Mouse (Mus musculus): Measurements from ENCODE around the gene Pid1. TPM values are rescaled to one million over a fixed set of nuclear protein-coding genes. Genes with fewer than 3 reads are reported as not detected.

Pid1 gene
- polyA plus RNA-seq, 1 experiment: 3.4 TPM

DNA sequence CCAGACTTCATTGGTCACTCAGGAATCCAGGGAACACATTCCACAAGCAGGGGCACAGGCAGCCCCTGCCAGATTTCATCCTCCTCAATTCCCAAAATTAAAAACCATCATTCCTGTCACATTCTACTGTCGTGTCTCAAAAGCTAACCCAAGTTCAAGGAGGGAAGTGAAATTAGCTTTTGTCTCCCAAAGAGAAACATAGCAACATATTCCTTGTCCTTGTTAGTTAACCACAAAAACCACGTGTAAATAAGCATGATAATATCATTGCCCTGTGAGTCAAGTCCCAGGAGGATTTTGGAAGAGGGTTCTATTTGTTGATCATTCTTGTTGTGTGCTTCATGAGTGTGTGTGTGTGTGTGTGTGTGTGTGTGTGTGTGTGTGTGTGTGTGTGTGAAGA is 164.1 kb downstream of the Pid1 start:
- H3K4me1 ChIP-seq: no peaks in the 10 kb centered on the region
- H3K36me3 ChIP-seq (replicated peaks; ENCODE audit: low read length): no peaks in the 10 kb centered on the region
- no peaks in the 10 kb centered on the region for H3K9me3 ChIP-seq
- H3K27me3 ChIP-seq (replicated peaks): no peaks in the 10 kb centered on the region
- no peak overlapping the region for H3K4me3 ChIP-seq (replicated peaks)
- TF ChIP-seq GATA1 (IDR thresholded peaks at IDR 0.05; ENCODE audit: borderline replicate concordance, low read length): no peak
- TF ChIP-seq FLI1 (IDR thresholded peaks at IDR 0.05; ENCODE audit: low read length): no peak

DNA sequence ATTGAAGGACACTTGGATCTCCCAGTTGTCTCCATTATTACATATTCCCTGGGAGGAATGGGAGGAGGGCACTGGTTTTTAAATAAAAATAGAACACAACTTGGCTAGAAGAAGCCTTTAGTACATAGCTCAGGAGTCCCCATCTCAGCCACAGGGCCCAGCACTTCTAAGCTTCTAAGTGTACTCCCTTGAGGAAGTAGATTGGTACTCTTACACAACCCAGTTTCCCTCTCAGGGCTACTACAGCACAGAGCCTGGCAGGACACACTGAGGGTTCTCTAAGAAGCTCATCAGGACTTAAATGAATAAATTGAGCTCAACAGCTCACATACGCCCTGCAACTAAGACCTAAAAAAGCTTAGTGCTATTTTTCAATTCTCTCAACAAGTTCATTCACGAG is 165.1 kb downstream of the Pid1 start:
- no peaks in the 10 kb centered on the region for H3K36me3 ChIP-seq (replicated peaks; ENCODE audit: low read length)
- TF ChIP-seq FLI1 (IDR thresholded peaks at IDR 0.05; ENCODE audit: low read length): no peak
- TF ChIP-seq GATA1 (IDR thresholded peaks at IDR 0.05; ENCODE audit: borderline replicate concordance, low read length): no peak
- H3K4me3 ChIP-seq (replicated peaks): no peak overlapping the region
- no peaks in the 10 kb centered on the region for H3K27me3 ChIP-seq (replicated peaks)
- H3K4me1 ChIP-seq: no peaks in the 10 kb centered on the region
- no peaks in the 10 kb centered on the region for H3K9me3 ChIP-seq

DNA sequence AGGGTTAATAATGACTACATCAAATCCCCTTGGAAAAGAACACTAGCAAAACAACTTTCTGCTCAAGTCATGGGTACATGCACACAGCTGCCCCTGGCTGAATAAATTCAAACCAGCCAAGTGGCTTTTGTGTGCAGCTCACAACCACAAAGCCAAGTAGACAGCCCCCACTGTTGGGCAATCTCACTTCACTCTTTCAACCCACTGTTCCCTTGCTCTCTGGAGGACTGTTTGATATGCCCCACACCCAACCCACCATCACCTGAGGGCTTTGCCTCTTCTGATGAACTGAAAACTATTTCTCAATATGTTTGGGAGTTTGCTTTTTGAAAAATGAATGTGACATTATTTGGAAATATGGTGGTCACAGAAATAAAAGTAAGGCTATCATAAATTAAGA is 171.8 kb downstream of the Pid1 start:
- Histone ChIP-seq H3K4me3 (replicated peaks) (no peak overlapping the region), H3K36me3 (replicated peaks; ENCODE audit: low read length) (no peaks in the 10 kb centered on the region), H3K27me3 (replicated peaks) (no peaks in the 10 kb centered on the region), H3K4me1 (no peaks in the 10 kb centered on the region), H3K9me3 (peaks cover 17% of the 10 kb centered on the region)
- TF ChIP-seq FLI1 (IDR thresholded peaks at IDR 0.05; ENCODE audit: low read length) (no peak), GATA1 (IDR thresholded peaks at IDR 0.05; ENCODE audit: borderline replicate concordance, low read length) (no peak)

DNA sequence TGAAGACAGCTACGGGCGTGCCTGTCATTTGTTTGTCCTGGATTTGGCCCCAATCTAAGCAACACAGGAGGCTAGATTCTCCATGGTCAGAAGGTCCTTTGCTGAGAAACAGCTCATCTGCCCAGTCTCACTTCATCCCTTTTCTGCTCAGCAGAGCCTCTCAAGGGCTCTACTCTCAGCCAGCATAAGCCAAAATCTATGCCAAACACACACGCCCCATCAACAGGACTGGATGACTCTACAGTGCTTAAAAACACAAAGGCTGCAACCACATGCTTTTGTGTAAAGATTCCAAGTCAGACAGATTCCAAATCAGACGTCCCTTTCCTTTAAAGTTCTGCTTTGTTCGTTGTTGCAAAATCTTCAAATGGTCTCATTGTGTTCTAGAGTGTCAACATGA is 174.5 kb downstream of the Pid1 start:
- Histone ChIP-seq H3K4me3 (replicated peaks) (no peak overlapping the region), H3K9me3 (peaks cover 27% of the 10 kb centered on the region), H3K4me1 (no peaks in the 10 kb centered on the region), H3K27me3 (replicated peaks) (no peaks in the 10 kb centered on the region), H3K36me3 (replicated peaks; ENCODE audit: low read length) (no peaks in the 10 kb centered on the region)
- TF ChIP-seq FLI1 (IDR thresholded peaks at IDR 0.05; ENCODE audit: low read length): no peak
- TF ChIP-seq GATA1 (IDR thresholded peaks at IDR 0.05; ENCODE audit: borderline replicate concordance, low read length): no peak

DNA sequence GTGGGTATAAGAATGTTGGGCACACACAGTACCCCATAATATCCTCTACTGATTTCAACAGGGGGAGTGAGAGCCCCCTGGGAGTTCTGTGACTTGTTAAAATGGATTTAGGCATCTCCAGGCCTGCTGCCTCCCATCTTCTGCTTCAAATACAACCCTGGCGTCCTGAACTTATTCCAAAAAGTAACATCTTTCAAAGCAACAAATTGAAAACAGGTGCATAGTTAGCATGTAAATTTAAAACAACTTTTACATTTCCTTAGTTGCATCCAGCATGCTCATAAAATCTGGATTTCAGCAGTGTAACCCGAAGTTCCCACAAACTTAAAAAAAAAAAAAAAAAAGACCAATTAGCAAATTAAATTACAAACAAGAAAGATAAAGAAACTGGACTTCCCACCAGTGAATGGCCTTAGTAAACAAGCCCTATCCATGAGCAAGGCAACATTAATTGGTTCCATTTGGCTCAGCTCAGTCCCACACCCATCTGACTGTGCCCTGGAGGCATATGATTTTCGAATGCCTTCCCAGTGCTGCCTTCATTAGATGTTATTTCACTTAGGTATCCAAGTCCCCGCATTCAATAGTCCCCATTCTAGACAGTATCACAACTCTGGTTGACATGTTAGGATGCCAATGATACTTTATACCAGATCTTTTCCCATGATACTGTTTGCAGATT is 177.1 kb downstream of the Pid1 start:
- no peak for TF ChIP-seq FLI1 (IDR thresholded peaks at IDR 0.05; ENCODE audit: low read length)
- no peak for TF ChIP-seq GATA1 (IDR thresholded peaks at IDR 0.05; ENCODE audit: borderline replicate concordance, low read length)
- H3K27me3 ChIP-seq (replicated peaks): no peaks in the 10 kb centered on the region
- no peak overlapping the region for H3K4me3 ChIP-seq (replicated peaks)
- H3K36me3 ChIP-seq (replicated peaks; ENCODE audit: low read length): no peaks in the 10 kb centered on the region
- peaks cover 24% of the 10 kb centered on the region for H3K9me3 ChIP-seq
- no peaks in the 10 kb centered on the region for H3K4me1 ChIP-seq

DNA sequence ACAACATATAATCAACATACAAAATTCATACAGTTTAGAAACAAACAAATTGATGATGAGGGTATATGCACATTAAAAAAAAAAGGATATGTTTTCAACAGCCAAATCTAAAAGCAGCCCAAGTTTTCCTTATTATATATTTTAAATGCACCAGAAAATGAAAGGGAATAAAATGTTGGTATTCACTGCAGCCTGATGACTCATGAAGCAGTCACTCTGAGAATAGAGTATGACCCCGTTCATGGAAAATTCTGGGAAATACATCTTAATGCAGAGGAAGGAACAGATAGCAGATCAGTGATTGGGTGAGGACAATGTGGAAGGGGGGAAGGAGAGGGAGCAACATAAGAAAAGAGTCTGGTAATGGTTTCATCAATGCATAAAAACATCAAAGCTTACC is 186.3 kb downstream of the Pid1 start:
- Histone ChIP-seq H3K9me3 (peaks cover 20% of the 10 kb centered on the region), H3K36me3 (replicated peaks; ENCODE audit: low read length) (no peaks in the 10 kb centered on the region)
- TF ChIP-seq GATA1 (IDR thresholded peaks at IDR 0.05; ENCODE audit: borderline replicate concordance, low read length) (no peak), FLI1 (IDR thresholded peaks at IDR 0.05; ENCODE audit: low read length) (no peak)

DNA sequence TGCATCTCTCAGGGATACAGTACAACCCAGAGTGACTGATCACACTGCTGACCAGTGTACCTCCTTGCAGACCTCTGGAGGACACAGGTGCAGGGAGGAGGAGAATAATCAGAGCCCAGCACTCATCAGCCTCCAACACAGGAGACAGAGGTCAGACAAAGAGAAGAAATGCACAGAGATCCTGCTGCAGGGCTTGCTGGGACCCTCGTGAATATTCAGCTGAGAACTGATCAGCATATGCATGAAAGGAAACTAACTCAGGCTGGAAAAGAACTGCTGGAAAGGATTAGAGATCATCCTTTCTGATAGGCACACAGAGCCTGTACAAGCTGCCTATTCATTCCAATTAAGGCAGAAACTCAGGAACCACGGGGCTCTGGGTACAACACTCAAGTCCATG is 186.9 kb downstream of the Pid1 start:
- TF ChIP-seq GATA1 (IDR thresholded peaks at IDR 0.05; ENCODE audit: borderline replicate concordance, low read length) (no peak), FLI1 (IDR thresholded peaks at IDR 0.05; ENCODE audit: low read length) (no peak)
- H3K27me3 ChIP-seq (replicated peaks): no peaks in the 10 kb centered on the region
- H3K4me1 ChIP-seq: no peaks in the 10 kb centered on the region
- H3K36me3 ChIP-seq (replicated peaks; ENCODE audit: low read length): no peaks in the 10 kb centered on the region
- H3K4me3 ChIP-seq (replicated peaks): no peak overlapping the region
- peaks cover 21% of the 10 kb centered on the region for H3K9me3 ChIP-seq

More for the DNA sequence above, 186.3 kb downstream of the Pid1 start:
- no peaks in the 10 kb centered on the region for H3K27me3 ChIP-seq (replicated peaks)
- no peak overlapping the region for H3K4me3 ChIP-seq (replicated peaks)
- H3K4me1 ChIP-seq: no peaks in the 10 kb centered on the region

DNA sequence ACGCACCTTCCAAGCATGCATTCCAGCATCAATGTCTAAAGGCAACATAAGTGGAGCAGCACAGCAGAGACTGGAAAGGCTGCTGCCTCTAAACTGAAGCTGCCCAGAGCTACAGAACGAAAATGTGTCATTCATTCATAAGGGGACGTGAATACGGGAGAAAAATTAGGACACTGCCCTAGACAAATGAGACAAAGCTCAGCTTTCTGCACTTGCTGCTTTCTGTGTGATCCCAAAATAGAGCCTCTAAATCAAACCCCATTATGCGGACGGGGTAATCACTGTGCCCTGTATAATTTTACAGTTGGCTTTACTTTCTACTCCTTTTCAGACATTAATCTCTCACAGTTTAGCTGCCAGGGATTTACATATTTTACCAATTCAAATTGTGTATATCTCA is 191.0 kb downstream of the Pid1 start:
- Histone ChIP-seq H3K9me3 (peaks cover 28% of the 10 kb centered on the region), H3K4me3 (replicated peaks) (peak overlapping the region; percentile 35), H3K36me3 (replicated peaks; ENCODE audit: low read length) (no peaks in the 10 kb centered on the region), H3K27me3 (replicated peaks) (no peaks in the 10 kb centered on the region), H3K4me1 (no peaks in the 10 kb centered on the region)
- TF ChIP-seq FLI1 (IDR thresholded peaks at IDR 0.05; ENCODE audit: low read length) (no peak), GATA1 (IDR thresholded peaks at IDR 0.05; ENCODE audit: borderline replicate concordance, low read length) (no peak)

DNA sequence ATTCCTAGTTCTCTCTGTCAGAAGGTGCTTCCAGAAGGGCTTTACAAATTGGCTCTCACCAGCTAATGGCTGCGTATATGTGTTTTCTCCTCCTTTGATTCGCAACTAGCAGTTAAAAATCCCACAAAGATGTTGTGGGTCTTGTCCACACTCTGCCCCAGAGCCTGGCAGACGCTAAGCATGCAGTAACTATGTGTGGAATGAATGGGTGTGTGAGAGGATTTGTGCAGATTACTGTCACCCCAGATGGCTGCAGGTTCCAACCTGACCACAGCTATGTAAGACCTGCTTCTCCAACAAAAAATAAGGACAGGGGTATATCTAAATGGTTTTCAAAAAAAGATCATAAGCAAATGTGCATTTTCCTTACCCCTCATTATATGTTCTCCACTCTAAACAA is 206.2 kb downstream of the Pid1 start:
- TF ChIP-seq FLI1 (IDR thresholded peaks at IDR 0.05; ENCODE audit: low read length): no peak
- TF ChIP-seq GATA1 (IDR thresholded peaks at IDR 0.05; ENCODE audit: borderline replicate concordance, low read length): no peak
- Histone ChIP-seq H3K4me3 (replicated peaks) (no peak overlapping the region), H3K27me3 (replicated peaks) (no peaks in the 10 kb centered on the region), H3K36me3 (replicated peaks; ENCODE audit: low read length) (no peaks in the 10 kb centered on the region), H3K4me1 (no peaks in the 10 kb centered on the region), H3K9me3 (peaks cover 20% of the 10 kb centered on the region)

DNA sequence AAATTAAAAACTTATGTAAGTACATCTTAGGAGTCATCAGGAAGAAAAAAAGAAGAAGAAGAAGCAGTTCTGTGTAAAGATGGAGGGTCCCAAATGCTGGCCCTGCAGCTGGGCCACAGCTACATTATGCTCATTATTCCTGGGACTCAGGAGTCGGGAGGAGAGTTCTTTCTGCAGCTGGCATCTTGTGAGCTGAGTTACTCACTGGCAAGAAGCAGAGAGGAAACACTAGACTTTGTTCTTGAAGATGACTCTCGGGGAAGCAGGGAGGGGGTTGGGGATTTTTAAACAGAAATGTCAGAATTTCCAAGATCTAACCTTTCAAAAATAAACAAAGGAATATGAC is 208.4 kb downstream of the Pid1 start:
- Histone ChIP-seq H3K4me1 (no peaks in the 10 kb centered on the region), H3K9me3 (peaks cover 21% of the 10 kb centered on the region), H3K27me3 (replicated peaks) (no peaks in the 10 kb centered on the region), H3K4me3 (replicated peaks) (no peak overlapping the region), H3K36me3 (replicated peaks; ENCODE audit: low read length) (no peaks in the 10 kb centered on the region)
- no peak for TF ChIP-seq GATA1 (IDR thresholded peaks at IDR 0.05; ENCODE audit: borderline replicate concordance, low read length)
- no peak for TF ChIP-seq FLI1 (IDR thresholded peaks at IDR 0.05; ENCODE audit: low read length)
